Mouse (Mus musculus): ENCODE results near the gene Fzd1. TPM values are rescaled to one million over a fixed set of nuclear protein-coding genes. Genes with fewer than 3 reads are reported as not detected.

Gene Fzd1
- total and polyA plus RNA-seq, 2 experiments from 2014 or later: 6.1 to 31.8 TPM

- Histone ChIP-seq H3K27me3 (ENCODE audit: control insufficient read depth, insufficient read depth, low read length) (no peaks in the 10 kb centered on the region), H3K9me3 (replicated peaks; ENCODE audit: control insufficient read depth, low read length) (no peaks in the 10 kb centered on the region), H3K27ac (ENCODE audit: low read depth) (no peak overlapping the region), H3K4me3 (ENCODE audit: low read depth, low read length) (no peak overlapping the region), H3K4me2 (ENCODE audit: low read depth, low read length) (no peak overlapping the region), H3K9ac (replicated peaks; ENCODE audit: low read depth, low read length) (no peak overlapping the region), H3K4me1 (ENCODE audit: control insufficient read depth, insufficient read depth) (peaks cover 12% of the 10 kb centered on the region; the same call in 1 of the 2 replicates), H3K36me3 (replicated peaks; ENCODE audit: control insufficient read depth, insufficient read depth, low read length) (no peaks in the 10 kb centered on the region)
- DNase-seq (ENCODE audit: low spot score) (no peak), ATAC-seq (ENCODE audit: insufficient read depth, low read depth) (no peak)
- 61% methylated on average over 10 of the region's 10 CpGs for WGBS
- TF ChIP-seq CTCF (IDR thresholded peaks at IDR 0.05; ENCODE audit: low read depth) (no peak), EP300 (IDR thresholded peaks at IDR 0.05; ENCODE audit: low read depth) (no peak)
These were observed 25.3 kb downstream of the Fzd1 start for GRCm38 (mm10) chr5:4732241-4733229.

- DNase-seq (ENCODE audit: low spot score) (no peak), ATAC-seq (ENCODE audit: insufficient read depth, low read depth) (no peak)
- Histone ChIP-seq H3K36me3 (replicated peaks; ENCODE audit: control insufficient read depth, insufficient read depth, low read length) (no peaks in the 10 kb centered on the region), H3K9ac (replicated peaks; ENCODE audit: low read depth, low read length) (no peak overlapping the region), H3K4me2 (ENCODE audit: low read depth, low read length) (no peak overlapping the region), H3K27ac (ENCODE audit: low read depth) (no peak overlapping the region), H3K4me3 (ENCODE audit: low read depth, low read length) (no peak overlapping the region), H3K27me3 (ENCODE audit: control insufficient read depth, insufficient read depth, low read length) (no peaks in the 10 kb centered on the region), H3K9me3 (replicated peaks; ENCODE audit: control insufficient read depth, low read length) (no peaks in the 10 kb centered on the region), H3K4me1 (ENCODE audit: control insufficient read depth, insufficient read depth) (peaks cover 12% of the 10 kb centered on the region; the same call in 1 of the 2 replicates)
- TF ChIP-seq EP300 (IDR thresholded peaks at IDR 0.05; ENCODE audit: low read depth): no peak
- TF ChIP-seq CTCF (IDR thresholded peaks at IDR 0.05; ENCODE audit: low read depth): no peak
- WGBS: 84% methylated on average over 5 of the region's 5 CpGs
These were observed 26.1 kb downstream of the Fzd1 start for GRCm38 (mm10) chr5:4731743-4732215.

GRCm38 (mm10) chr5:4731064-4731463 is 26.8 kb downstream of the Fzd1 start:
- no peak overlapping the region for H3K27ac ChIP-seq (ENCODE audit: low read depth)
- 93% methylated on average over 3 of the region's 3 CpGs for WGBS
- no peak overlapping the region for H3K4me3 ChIP-seq (ENCODE audit: low read depth, low read length)
- H3K36me3 ChIP-seq (replicated peaks; ENCODE audit: control insufficient read depth, insufficient read depth, low read length): no peaks in the 10 kb centered on the region
- H3K4me1 ChIP-seq (ENCODE audit: control insufficient read depth, insufficient read depth): peaks cover 12% of the 10 kb centered on the region; the same call in 1 of the 2 replicates
- H3K9me3 ChIP-seq (replicated peaks; ENCODE audit: control insufficient read depth, low read length): no peaks in the 10 kb centered on the region
- DNase-seq (ENCODE audit: low spot score) (no peak), ATAC-seq (ENCODE audit: insufficient read depth, low read depth) (no peak)
- no peak for TF ChIP-seq EP300 (IDR thresholded peaks at IDR 0.05; ENCODE audit: low read depth)
- TF ChIP-seq CTCF (IDR thresholded peaks at IDR 0.05; ENCODE audit: low read depth): no peak
- H3K9ac ChIP-seq (replicated peaks; ENCODE audit: low read depth, low read length): no peak overlapping the region
- no peaks in the 10 kb centered on the region for H3K27me3 ChIP-seq (ENCODE audit: control insufficient read depth, insufficient read depth, low read length)
- no peak overlapping the region for H3K4me2 ChIP-seq (ENCODE audit: low read depth, low read length)

Small RNA genes lying within 50 kb of the gene (microRNA-seq; reads per million reads assigned to microRNA genes)
- not detected for gene Gm44483

Data from heart, postnatal 0 days (tissue).